Mouse (Mus musculus): Measurements from ENCODE around the gene Btd. TPM values are rescaled to one million over a fixed set of nuclear protein-coding genes. Genes with fewer than 3 reads are reported as not detected.

Gene Btd
- polyA plus RNA-seq, 1 experiment from 2014 or later: 37.8 TPM

- Histone ChIP-seq H3K9ac (no peak overlapping the region), H3K27me3 (no peaks in the 10 kb centered on the region), H3K27ac (no peak overlapping the region), H3K36me3 (0 out of 2 replicates have a peak, but pooled peaks cover 9% of the 10 kb centered on the region), H3K4me3 (no peak overlapping the region), H3K4me1 (no peaks in the 10 kb centered on the region), H3K9me3 (no peaks in the 10 kb centered on the region), H3K4me2 (no peak overlapping the region)
- WGBS: 86% methylated on average over 9 of the region's 9 CpGs
- no peak for ATAC-seq (ENCODE audit: insufficient number of reproducible peaks, low FRiP score, low TSS enrichment, low read depth)
Observed at GRCm38 (mm10) chr14:31617204-31617603, 23.6 kb upstream of the Btd start.

GRCm38 (mm10) chr14:31617997-31618396 is 22.8 kb upstream of the Btd start:
- no peak overlapping the region for H3K4me3 ChIP-seq
- 0 out of 2 replicates have a peak, but pooled peaks cover 5% of the 10 kb centered on the region for H3K36me3 ChIP-seq
- no peak overlapping the region for H3K27ac ChIP-seq
- H3K9me3 ChIP-seq: no peaks in the 10 kb centered on the region
- 81% methylated on average over 3 of the region's 3 CpGs for WGBS
- H3K4me1 ChIP-seq: no peaks in the 10 kb centered on the region
- no peak overlapping the region for H3K9ac ChIP-seq
- ATAC-seq (ENCODE audit: insufficient number of reproducible peaks, low FRiP score, low TSS enrichment, low read depth): no peak
- H3K4me2 ChIP-seq: no peak overlapping the region
- H3K27me3 ChIP-seq: no peaks in the 10 kb centered on the region

- H3K27ac ChIP-seq: no peak overlapping the region
- H3K9me3 ChIP-seq: no peaks in the 10 kb centered on the region
- H3K36me3 ChIP-seq: no peaks in the 10 kb centered on the region
- H3K4me3 ChIP-seq: no peak overlapping the region
- no peak overlapping the region for H3K4me2 ChIP-seq
- ATAC-seq (ENCODE audit: insufficient number of reproducible peaks, low FRiP score, low TSS enrichment, low read depth): no peak
- H3K27me3 ChIP-seq: no peaks in the 10 kb centered on the region
- 71% methylated on average over 9 of the region's 9 CpGs for WGBS
- no peak overlapping the region for H3K9ac ChIP-seq
- H3K4me1 ChIP-seq: no peaks in the 10 kb centered on the region
Observed at GRCm38 (mm10) chr14:31620591-31621223, 20.1 kb upstream of the Btd start.

- WGBS: 77% methylated on average over 12 of the region's 12 CpGs
- Histone ChIP-seq H3K36me3 (no peaks in the 10 kb centered on the region), H3K9me3 (no peaks in the 10 kb centered on the region), H3K27me3 (no peaks in the 10 kb centered on the region), H3K4me2 (no peak overlapping the region), H3K9ac (no peak overlapping the region), H3K4me1 (no peaks in the 10 kb centered on the region), H3K4me3 (no peak overlapping the region), H3K27ac (no peak overlapping the region)
- ATAC-seq (ENCODE audit: insufficient number of reproducible peaks, low FRiP score, low TSS enrichment, low read depth): no peak
Observed at GRCm38 (mm10) chr14:31622748-31623147, 18.1 kb upstream of the Btd start.

- 80% methylated on average over 7 of the region's 7 CpGs for WGBS
- Histone ChIP-seq H3K27me3 (no peaks in the 10 kb centered on the region), H3K4me3 (no peak overlapping the region), H3K27ac (no peak overlapping the region), H3K9ac (no peak overlapping the region), H3K9me3 (no peaks in the 10 kb centered on the region), H3K4me2 (no peak overlapping the region), H3K36me3 (no peaks in the 10 kb centered on the region), H3K4me1 (no peaks in the 10 kb centered on the region)
- ATAC-seq (ENCODE audit: insufficient number of reproducible peaks, low FRiP score, low TSS enrichment, low read depth): no peak
Observed at GRCm38 (mm10) chr14:31630677-31631076, 10.2 kb upstream of the Btd start.

- Histone ChIP-seq H3K4me1 (peaks cover 13% of the 10 kb centered on the region), H3K27me3 (no peaks in the 10 kb centered on the region), H3K9me3 (no peaks in the 10 kb centered on the region), H3K36me3 (no peaks in the 10 kb centered on the region), H3K9ac (peak within 1 kb of the TSS; percentile 60), H3K4me3 (peak within 1 kb of the TSS; percentile 83), H3K27ac (peak within 1 kb of the TSS; percentile 96), H3K4me2 (peak within 1 kb of the TSS; percentile 89)
- peak; percentile 20; the same call in 1 of the 2 replicates for ATAC-seq (ENCODE audit: insufficient number of reproducible peaks, low FRiP score, low TSS enrichment, low read depth)
- 3% methylated on average over 26 of the region's 26 CpGs for WGBS
Observed at GRCm38 (mm10) chr14:31640346-31640889, 410 bp upstream of the Btd start, which contains the start of gene Gm49387. Gene Gm49387 (minus strand): TSS chr14:31640878.

- peak overlapping the region; percentile 60 for H3K9ac ChIP-seq
- H3K4me2 ChIP-seq: peak overlapping the region; percentile 89
- no peaks in the 10 kb centered on the region for H3K9me3 ChIP-seq
- peak overlapping the region; percentile 83 for H3K4me3 ChIP-seq
- H3K4me1 ChIP-seq: peaks cover 13% of the 10 kb centered on the region
- 67% methylated on average over 9 of the region's 9 CpGs for WGBS
- no peaks in the 10 kb centered on the region for H3K27me3 ChIP-seq
- H3K36me3 ChIP-seq: no peaks in the 10 kb centered on the region
- peak overlapping the region; percentile 96; the same call in 1 of the 2 replicates for H3K27ac ChIP-seq
- no peak for ATAC-seq (ENCODE audit: insufficient number of reproducible peaks, low FRiP score, low TSS enrichment, low read depth)
Observed at GRCm38 (mm10) chr14:31641506-31642155, 803 bp downstream of the Btd start.

- Histone ChIP-seq H3K9me3 (no peaks in the 10 kb centered on the region), H3K27me3 (no peaks in the 10 kb centered on the region), H3K27ac (no peak overlapping the region), H3K36me3 (no peaks in the 10 kb centered on the region), H3K4me1 (peaks cover 13% of the 10 kb centered on the region), H3K9ac (no peak overlapping the region), H3K4me3 (no peak overlapping the region), H3K4me2 (no peak overlapping the region)
- ATAC-seq (ENCODE audit: insufficient number of reproducible peaks, low FRiP score, low TSS enrichment, low read depth): no peak
- 84% methylated on average over 5 of the region's 5 CpGs for WGBS
Observed at GRCm38 (mm10) chr14:31644183-31644830, 3.5 kb downstream of the Btd start.

GRCm38 (mm10) chr14:31644931-31645547 is 4.2 kb downstream of the Btd start:
- 65% methylated on average over 3 of the region's 3 CpGs for WGBS
- H3K9ac ChIP-seq: no peak overlapping the region
- H3K27ac ChIP-seq: no peak overlapping the region
- H3K4me1 ChIP-seq: peaks cover 10% of the 10 kb centered on the region
- no peaks in the 10 kb centered on the region for H3K27me3 ChIP-seq
- no peaks in the 10 kb centered on the region for H3K36me3 ChIP-seq
- H3K4me2 ChIP-seq: no peak overlapping the region
- no peak overlapping the region for H3K4me3 ChIP-seq
- no peaks in the 10 kb centered on the region for H3K9me3 ChIP-seq
- no peak for ATAC-seq (ENCODE audit: insufficient number of reproducible peaks, low FRiP score, low TSS enrichment, low read depth)

- WGBS: 90% methylated on average over 7 of the region's 7 CpGs
- Histone ChIP-seq H3K9ac (no peak overlapping the region), H3K4me1 (peaks cover 7% of the 10 kb centered on the region), H3K9me3 (no peaks in the 10 kb centered on the region), H3K4me2 (no peak overlapping the region), H3K36me3 (peaks cover 3% of the 10 kb centered on the region; the same call in 1 of the 2 replicates), H3K27ac (no peak overlapping the region), H3K4me3 (no peak overlapping the region), H3K27me3 (no peaks in the 10 kb centered on the region)
- ATAC-seq (ENCODE audit: insufficient number of reproducible peaks, low FRiP score, low TSS enrichment, low read depth): no peak
Observed at GRCm38 (mm10) chr14:31645920-31646319, 5.1 kb downstream of the Btd start.

GRCm38 (mm10) chr14:31647991-31648390 is 7.2 kb downstream of the Btd start:
- no peaks in the 10 kb centered on the region for H3K9me3 ChIP-seq
- ATAC-seq (ENCODE audit: insufficient number of reproducible peaks, low FRiP score, low TSS enrichment, low read depth): no peak
- H3K27ac ChIP-seq: no peak overlapping the region
- no peaks in the 10 kb centered on the region for H3K4me1 ChIP-seq
- peaks cover 3% of the 10 kb centered on the region; the same call in 1 of the 2 replicates for H3K36me3 ChIP-seq
- H3K9ac ChIP-seq: no peak overlapping the region
- WGBS: 68% methylated on average over 10 of the region's 10 CpGs
- H3K27me3 ChIP-seq: no peaks in the 10 kb centered on the region
- H3K4me3 ChIP-seq: no peak overlapping the region
- no peak overlapping the region for H3K4me2 ChIP-seq

Measured in limb, embryonic 15.5 days (tissue).